Comparison of ENCODE assay signal across 20 mouse cellular contexts in genomic region chr11:69034585-69034984, GRCm38 (mm10).
"Had no signal": no experiment of that assay in that cellular context is flagged by ENCODE, and none has a peak within 500 bp of the region (broad histone marks: within the 10 kb centered on the region; RNA-seq: fewer than 3 reads in every experiment).

No protein-coding gene starts in this region.

- H3K9ac ChIP-seq: kidney, embryonic 15.5 days; liver, embryonic 14.5 days; liver, postnatal 0 days; lung, embryonic 14.5 days; midbrain, embryonic 13.5 days; neural tube, embryonic 13.5 days had no signal

- H3K4me2 ChIP-seq: kidney, embryonic 15.5 days; lung, embryonic 14.5 days; midbrain, embryonic 13.5 days; neural tube, embryonic 13.5 days had no signal

- H3K27me3 ChIP-seq: kidney, embryonic 15.5 days; midbrain, embryonic 13.5 days; neural tube, embryonic 13.5 days had no signal

- DNase-seq: kidney, adult 8-10 months; kidney, postnatal 10 days; kidney, postnatal 36 days; layer of hippocampus, postnatal 36 days; liver, postnatal 0 days; lung, embryonic 14.5 days; retina, postnatal 1 day; right cerebral cortex, postnatal 25 days; thymus, adult 2 months; thymus, postnatal 25 days had no signal

- H3K4me3 ChIP-seq: kidney, embryonic 15.5 days; left cerebral cortex, adult 2 months; myocyte; neural tube, embryonic 13.5 days had no signal

- ATAC-seq: liver, postnatal 0 days; lung, postnatal 0 days; midbrain, embryonic 13.5 days; midbrain, embryonic 16.5 days had no signal

- H3K27ac ChIP-seq: liver, embryonic 14.5 days; midbrain, embryonic 13.5 days; neural tube, embryonic 13.5 days; stomach, postnatal 0 days had no signal

- H3K9me3 ChIP-seq: kidney, embryonic 15.5 days; midbrain, embryonic 10.5 days; midbrain, embryonic 13.5 days; neural tube, embryonic 13.5 days had no signal
